Mouse (Mus musculus) adrenal gland, adult (tissue): ENCODE measurements at regions not wholly inside any gene's neighbourhood (a gene's known extent, or its start where the extent isn't known, plus 50 kb on each side); places are given as distances from the start of the nearest gene placed in this dataset.
A peak's percentile ranks its signal among the peaks of the same experiment; 100 is the strongest.

Experiments
- DNase-seq, 2 experiments: peaks; one replicate each; pipeline ENCODE4 v3.0.0; 2022 to 2023; ENCODE audit warnings: low spot score in 1 of 2; ENCODE audit not compliant: inconsistent age in 2 of 2

DNA sequence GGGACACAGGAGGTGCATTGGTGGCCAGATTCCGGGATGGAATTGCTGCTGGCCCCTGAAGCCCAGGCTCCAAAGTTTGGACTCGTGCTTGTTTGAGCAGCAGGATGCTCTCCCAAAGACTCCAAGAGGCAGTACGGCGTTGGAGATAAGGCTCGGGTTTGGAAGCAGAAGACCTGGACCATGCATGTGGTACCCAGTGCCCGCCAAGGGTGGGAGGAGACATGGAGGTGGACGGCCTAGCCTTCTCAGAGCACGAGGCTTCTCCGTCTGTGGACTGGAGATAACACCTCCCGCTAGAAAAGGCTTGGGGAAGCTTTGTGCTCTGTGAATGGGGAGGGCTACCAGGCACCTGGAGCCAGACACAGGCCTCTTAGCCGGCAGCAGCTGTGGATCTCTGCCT is 271.7 kb downstream of the Rps6kc1 start:
- no peak for DNase-seq

DNA sequence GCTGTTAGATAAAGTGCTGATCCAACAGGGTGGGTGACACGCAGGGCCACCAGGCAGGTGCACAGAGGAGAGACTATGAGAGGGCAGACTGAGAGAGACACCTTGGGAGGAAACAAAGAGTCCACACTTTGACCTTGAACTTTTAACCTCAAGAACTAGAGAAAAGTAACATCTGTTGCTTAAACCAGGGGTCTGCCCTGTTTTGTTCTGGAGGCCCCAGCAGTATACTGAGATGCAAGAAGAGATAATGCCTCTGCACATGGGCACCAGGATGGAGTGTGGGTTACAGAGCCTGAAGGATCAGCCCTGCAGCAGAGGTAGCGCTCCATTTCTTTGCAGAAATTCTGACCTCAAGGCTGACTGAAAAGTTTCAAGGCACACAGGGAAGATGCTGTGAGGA is 276.6 kb downstream of the Rps6kc1 start:
- DNase-seq: no peak

DNA sequence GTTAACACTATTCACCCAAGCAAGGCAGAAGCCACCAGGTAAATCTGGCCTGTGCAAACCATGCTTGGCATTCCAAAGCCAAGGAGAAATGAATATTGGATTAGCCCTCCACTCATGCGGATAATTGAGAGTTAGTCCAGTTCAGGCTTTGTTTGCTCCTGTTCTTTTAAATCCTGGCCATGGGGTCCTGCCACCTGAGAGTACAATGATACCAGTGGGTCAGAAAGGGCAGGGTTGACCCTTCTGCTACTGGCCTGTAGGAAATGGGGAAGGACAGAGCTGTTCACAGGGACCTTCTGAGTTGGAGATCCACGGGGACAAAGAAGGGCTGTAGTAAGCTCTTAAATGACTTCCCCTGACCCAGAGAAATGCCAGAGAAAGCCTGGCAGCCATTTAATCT is 279.9 kb downstream of the Rps6kc1 start:
- no peak for DNase-seq

DNA sequence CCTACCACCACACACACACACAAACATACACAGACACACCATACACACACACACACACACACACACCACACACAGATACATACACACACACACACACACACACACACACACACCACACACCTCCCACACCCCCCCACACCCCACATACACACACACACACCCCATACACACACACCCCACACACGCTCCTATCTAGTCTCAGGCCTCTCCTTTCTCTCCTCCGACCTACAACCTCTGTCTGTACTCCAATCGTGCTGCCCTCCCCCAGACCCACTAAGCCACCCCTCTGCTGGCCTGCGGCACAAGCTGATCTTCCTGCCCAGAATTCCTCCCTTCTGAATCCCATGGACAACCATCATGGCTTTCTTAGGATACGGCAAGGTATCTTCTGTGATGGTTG is 281.4 kb downstream of the Rps6kc1 start:
- DNase-seq: no peak

DNA sequence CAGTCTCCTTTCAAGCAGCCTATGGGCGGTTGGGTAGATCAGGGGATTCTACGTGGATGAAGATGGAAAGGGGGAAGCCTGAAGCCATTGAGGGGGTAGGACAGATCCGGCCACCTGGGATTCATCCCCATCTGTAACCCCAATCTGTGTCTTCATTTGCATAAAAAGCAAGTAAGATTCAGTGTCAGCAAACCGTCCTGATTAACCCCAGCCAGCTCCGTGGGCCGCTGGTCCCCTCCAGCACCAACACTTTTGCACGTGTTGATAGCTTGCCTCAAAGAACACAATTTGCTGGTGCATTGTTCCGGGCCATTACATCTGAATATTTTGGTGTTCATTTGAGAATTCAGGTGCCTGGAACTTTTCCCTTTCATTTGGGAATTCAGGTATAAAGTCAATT is 287.7 kb downstream of the Rps6kc1 start:
- no peak for DNase-seq

DNA sequence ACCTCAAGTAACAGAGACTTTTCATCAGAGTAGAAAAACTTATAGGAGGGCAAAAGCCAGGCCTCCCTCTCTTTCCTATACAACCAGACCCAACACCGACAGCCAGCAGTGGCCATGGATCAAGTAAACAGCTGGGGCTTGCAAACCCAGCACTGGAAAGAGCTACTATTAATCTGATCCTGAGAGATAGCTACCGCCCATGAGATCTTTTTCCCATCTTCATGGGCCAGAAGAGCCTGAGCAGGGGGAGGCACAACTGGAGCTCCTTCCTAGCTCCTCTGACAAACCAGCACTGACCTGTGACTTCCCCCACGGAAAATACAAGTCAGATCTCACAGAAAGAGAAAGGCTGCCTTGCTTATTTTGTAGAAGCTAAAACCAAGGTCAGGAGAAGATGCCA is 311.1 kb downstream of the Rps6kc1 start:
- no peak for DNase-seq

DNA sequence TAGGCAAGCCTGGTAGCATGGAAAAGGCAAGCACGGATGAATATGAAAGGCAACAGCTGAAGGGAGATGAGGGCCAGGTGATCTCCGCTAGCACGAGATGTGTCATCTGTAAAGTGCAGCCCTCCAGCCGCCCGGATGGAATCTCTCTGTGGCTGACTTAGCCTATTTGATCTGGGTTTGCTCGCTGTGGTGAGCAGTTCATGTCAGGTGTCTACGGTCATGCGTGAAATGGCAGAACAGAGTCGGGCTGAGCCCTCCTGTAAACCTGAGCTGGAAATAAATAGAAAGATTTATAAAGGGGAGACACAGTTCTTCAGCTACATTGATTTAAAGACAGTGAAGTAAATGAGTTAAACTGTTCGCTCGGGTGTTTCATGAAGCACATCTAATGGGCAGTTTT is 311.9 kb downstream of the Rps6kc1 start:
- DNase-seq: no peak

DNA sequence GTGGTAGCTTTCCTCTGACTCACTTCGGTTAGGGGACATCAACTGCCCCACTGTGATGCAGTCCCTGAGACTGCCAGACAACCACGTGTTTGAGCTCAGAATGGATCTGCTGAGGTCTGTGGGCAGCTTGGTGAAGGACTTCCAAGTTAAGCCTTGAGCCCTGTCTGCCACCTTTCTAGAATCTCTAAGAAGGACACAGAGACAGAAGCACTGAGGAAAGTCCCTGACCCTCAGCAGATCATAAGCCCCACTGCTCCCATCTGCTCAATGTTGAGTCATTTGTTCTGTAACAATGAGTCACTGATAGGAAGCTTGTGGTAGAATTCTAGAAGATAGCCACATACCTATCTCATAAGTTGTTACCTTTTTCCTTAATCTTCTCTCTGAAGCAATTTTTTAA is 315.4 kb downstream of the Rps6kc1 start:
- peak; percentile 23 to 56 for DNase-seq

DNA sequence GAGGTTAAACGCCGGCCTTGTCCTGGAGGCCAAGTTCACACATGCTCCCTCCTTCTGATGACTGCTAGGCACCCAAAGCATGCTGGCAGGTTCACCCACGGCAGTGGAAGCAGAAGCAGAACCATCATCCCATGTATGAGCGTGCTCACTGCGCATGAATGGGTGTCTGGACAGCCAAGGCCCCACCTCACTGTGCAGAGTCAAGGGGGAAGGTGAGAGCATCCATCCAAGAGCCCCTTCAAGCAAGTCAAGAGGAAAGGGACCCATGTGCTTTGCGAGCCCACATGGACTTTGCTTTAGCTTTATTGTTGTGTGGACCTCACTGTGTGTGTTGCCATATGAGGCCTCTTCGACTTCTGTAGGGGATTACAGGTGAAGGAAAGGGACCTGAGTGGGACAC is 319.9 kb downstream of the Rps6kc1 start:
- no peak for DNase-seq

DNA sequence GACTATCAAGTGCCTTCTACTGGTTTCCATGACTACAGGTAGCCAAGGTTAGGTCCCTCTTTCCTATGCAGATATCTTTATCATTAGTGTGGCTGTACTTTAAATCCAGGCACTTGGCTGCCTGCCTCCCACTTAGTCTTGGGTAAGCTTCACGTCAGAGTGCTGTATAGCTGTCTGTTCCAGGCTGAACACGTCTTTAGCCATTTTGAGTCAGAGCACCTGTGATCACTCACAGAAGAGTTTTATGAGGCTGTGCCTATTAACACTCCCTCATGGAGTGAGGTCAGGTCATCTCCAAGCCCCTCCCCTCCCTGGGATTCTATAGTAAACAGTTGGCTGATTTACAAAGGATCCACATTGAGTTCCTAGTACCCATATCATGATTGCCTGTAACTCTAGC is 322.0 kb downstream of the Rps6kc1 start:
- no peak for DNase-seq

DNA sequence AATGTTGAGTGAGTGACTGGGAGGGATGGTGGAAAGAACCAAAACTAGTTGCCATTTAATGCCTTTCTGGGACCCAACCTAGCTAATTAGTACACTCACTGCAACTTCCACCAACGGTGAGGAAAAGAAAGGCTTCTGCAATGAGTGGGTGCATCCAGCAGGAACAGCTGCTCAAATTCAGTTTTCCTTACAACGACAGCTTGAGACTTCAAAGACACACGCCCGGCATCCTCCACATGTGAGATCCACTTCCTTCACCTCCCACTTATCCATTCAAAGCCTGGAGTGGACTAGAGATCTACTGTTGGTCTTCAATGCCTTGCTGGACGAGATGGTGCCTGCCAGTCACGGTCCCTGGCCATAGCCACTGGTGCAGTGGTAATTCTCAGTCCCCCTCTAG is 328.3 kb downstream of the Rps6kc1 start:
- DNase-seq: no peak

DNA sequence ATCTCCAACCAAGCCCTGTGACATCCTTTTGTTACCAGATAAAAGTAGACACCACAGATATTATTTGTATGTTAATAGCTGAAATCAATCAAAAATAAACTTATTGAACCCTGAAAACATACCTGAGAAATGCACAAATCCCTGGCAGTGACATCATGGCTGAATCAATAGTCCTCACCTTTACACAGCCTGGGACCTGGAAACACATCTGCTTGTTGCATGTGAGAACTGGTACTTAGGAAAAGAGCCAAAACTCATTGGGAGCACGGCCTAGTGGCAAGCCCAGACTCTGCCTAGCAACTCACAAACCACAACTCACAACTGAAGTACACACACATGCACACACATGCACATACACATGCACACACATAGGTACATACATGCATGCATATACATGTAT is 330.9 kb downstream of the Rps6kc1 start:
- DNase-seq: no peak

DNA sequence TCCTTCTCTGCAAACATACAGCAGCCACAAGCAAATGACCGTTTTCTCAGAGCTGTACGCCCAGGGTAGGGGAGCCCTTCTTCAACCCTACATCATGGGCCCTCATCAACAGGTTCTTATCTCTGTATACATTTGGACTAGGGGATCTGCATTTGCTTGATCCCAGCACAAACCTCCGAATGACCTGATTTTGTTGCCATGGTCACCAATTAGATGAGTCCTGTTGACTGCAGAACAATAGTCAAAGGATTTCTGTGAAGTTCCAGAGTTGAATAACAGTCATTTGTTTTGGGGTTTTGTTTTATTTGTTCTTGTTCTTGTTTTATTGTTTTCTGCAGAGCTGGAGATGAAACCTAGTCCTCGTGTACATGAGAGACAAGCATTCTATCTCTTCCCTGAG is 340.6 kb downstream of the Rps6kc1 start:
- DNase-seq: peak in 1 of 2 experiments; percentile 25

DNA sequence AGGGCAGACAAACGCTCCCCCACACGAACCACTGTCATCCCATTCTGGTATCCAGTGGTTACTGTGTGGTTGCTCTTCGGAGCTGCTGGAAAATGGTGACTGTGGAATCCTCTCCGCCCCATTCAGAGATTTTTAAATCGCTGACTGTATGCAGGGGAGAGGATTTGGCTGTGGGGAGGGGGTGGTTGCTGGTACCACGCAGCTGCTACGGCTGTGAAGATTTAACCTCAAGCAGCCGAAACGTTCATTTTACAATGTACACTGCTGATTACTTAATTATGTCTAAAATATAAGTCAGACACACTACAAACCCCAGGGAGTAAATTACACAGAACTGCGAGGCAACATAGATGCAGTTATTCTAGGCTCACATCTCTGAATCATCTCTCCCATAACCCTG is 341.0 kb downstream of the Rps6kc1 start:
- no peak for DNase-seq

DNA sequence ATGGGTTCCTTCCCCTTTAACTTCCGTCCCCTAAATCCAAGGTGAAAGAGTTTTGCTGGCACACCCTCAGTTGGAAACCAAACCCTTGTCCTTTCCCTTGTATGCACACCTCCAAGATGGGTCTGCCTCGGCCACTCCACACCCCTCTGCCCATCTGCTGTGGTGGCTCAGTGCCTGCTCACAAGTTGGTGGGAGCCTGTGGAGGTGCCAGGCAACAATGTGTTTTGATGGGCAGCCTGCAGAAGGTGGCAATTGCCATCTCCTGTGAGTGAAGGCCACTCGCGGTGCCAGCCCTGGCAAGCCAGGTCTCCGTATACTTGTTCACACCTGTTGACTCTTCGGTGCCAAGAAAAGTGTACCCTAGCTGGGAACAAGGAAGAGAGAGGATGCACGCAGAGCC is 344.8 kb downstream of the Rps6kc1 start:
- no peak for DNase-seq

DNA sequence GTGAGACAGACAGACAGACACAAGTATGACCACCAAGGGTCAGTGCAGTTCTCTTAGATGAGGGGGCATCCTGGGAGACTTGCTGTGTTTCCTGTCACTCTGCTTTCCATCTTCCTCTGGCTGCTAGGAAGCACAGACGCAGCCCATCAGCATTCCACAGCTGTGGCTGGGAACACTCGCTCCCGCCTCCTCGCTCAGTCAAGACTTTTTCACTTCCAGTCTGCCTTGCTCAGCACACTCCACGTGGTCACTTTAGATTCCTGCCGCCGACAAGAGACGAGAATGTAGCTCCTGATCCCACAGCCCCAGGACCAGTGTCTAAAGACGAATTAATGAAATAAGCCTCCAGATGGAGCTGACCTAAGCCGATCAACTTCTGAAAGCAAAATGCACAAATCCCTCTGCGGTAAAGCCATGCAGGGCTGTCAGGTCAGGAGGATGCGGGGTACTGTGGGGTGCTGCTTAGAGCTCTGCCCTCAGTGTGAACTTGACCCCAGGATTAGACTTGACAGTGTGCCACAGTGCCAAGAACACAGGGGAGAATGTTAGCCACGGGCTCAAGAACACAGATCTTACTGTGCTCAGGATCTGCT is 348.6 kb downstream of the Rps6kc1 start:
- DNase-seq: no peak

DNA sequence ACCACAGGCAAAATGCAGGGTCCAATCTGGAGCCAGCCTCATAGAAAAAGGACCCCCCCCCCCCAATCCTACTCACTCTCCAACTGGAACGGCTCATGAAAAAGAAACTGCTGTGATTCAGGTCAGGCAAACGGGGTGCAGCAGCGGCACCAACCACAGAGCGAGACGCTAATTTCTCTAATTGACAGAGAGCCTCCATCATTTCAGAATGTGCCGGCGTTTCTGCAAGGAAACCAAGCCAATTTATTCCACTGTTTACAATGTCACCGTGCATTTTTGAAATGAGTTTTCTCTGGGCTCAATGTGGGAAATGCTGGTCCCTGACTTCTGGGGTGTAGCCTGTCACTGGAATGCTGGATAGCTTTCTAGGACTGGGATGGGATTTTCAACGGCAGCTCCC is 351.5 kb downstream of the Rps6kc1 start:
- DNase-seq: no peak

DNA sequence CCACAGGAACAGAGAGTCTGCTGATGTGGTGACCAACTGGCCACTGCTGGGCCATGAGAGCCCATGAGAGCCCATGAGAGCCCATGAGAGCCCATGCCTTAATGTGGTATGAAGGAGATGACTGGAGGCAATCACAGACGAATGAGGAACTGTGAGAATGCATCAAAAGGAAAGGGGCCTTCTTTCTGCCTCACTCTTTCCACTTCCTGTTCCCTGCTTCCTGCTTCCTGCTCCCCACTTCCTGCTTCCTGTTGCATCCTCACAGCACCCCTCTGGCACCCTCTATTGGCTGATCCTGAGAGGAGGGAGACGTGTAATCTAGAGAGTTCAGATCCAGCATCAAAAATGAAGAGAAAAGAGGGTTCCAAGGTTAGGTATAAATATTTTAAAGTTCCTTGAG is 369.7 kb downstream of the Rps6kc1 start:
- DNase-seq: no peak

DNA sequence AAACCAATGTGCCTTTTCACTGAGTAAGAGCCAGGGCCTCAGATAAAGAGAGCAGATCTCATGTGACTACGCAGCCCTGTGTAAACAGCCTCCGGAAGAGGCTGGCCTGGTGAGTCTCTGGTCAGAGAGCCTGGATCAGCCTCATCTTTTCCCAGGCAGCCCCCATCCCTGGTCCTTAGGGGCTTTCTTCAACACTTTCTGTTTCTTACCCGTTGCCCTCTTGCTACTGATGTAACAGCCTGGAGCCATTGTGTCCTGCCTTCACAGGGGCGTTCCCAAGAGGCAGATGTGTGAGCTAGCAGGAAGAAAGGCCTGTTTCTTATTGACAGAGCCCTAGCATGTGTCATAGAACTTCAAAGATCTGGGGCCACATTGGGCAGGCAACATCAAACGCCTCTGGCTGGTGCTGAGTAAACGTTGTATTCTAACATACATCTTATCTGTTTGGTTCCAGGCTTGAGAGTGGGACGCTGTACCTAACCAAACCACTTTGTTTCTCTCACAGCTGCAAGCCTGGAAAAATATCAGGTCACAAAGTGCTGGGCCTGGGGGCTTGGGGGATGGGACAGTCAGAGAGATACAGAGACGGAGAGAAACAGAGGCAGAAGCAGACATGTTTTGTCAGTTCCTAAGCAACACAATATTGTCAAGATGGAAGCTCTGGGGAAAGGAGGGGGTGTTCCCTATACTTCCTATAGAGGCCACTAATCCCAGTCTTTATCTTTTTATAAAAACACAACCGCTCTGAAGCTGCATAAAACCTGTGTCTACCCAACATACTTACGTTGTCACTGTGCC is 362.6 kb upstream of the Prox1 start:
- DNase-seq: no peak

DNA sequence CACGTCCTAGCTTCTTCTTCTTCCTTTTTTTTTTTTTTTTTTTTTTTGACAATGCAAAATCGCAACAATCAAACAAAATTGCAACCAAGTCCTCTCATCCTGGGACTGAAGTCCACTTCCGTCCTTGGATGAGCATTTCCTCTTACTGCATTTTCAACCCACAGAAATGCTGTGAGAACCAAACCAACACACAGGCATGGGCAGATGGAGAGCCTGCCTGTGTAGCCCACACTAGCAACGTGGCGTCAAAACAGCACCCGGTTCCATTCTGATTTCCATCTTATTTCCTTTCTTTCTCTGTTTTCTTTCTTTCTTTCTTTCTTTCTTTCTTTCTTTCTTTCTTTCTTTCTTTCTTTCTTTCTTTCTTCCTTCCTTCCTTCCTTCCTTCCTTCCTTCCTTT is 360.7 kb upstream of the Prox1 start:
- DNase-seq: no peak

DNA sequence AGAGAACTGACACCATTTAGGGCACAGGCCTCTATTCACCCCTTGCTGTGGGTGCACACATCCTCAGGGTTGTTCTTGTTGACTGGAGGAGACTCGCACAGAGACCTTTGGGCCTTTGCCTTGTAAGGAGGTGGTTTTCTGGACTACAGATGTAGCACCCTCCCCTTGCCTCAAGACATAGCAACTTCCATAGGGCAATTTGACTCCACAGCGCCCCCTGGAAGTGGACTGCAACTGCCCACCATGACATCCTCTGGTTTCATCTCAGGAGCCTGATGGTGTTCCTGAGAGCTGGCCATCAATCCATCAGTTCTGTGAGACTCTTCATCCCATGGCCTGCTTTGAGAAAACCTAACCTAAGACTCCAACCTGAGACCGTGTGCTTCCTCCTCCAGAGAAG is 359.6 kb upstream of the Prox1 start:
- no peak for DNase-seq

DNA sequence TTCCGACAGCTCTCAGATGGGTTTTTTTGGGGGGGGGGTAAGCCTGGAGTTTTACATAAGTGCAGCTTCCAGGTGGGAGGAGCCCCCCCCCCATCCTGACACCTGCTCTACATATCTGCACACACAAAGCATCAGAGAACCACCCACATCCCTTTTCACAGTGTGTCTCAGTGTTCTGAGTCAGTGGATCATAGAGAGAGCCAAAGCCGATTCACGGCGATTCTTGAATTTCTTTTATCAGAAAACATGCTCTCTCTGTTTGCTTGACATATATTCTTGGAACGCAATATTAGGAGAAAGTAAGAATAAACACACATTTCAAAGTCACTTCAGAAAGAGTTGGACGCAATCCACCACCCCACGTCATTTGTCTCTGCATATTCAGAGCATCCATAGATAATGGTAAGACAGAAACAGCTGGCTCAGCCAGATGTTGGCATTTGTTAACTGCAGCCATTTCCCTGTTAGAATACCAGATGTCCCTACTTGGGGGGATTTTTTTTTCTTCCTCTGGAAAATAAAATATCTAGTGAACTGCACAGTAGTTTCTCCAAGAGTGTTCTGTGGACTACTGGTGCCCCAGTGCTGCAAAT is 357.1 kb upstream of the Prox1 start:
- no peak for DNase-seq

DNA sequence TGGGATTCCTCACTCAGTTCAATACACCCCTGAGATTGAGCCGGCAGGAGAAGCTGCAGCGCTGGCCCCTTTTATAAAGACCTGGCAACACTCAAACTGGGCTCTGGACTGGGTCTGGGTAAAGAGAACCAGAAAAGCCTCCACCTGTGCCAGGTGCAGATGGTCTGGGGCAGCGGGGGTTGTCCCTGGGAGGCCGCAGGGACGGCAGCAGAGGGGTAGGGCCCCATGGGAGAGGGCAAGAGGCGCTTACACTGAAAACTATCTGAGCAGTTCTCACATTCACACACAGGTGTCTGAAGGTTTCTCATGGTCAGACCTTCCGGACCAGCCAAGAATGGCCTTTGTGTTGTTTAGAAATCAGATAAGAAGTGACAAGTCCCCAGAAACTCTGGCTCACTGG is 356.1 kb upstream of the Prox1 start:
- DNase-seq: no peak
